Mouse (Mus musculus) bone marrow, adult 2 months (tissue): ENCODE data around the gene Sh3rf1.

Experiments
- CTCF ChIP-seq: fragments of 200-500 bp; IDR thresholded peaks from 2 replicates; pipeline ENCODE4 v1.5.1; 2011; ENCODE audit warnings: low read length, control low read depth; ENCODE audit not compliant: control insufficient read depth, insufficient read depth
- POLR2A ChIP-seq: fragments of 200-500 bp; IDR thresholded peaks from 2 replicates; pipeline ENCODE4 v1.6.1; 2011; ENCODE audit warnings: low read depth, mild to moderate bottlenecking, control low read depth, low read length, borderline replicate concordance; ENCODE audit not compliant: control insufficient read depth

DNA sequence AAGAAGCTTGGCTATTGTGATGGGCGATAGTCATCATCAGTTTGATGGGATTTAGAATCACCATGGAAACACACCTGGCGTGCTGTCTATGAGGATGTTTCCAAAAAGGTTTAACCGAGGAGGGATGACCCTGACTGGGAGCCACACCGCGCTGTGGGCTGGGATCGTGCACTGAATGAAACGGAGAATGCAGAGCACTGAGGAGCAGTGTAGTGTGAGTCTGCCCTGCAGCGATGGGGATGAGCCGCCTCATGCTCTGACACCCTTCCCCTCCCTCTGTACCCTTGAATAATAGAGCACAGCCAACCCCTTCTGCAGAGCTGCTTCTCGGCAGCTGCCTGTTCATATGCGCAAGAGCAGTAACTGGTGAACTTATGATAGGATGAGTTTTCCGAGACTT lies 71.8 kb downstream of the Sh3rf1 start:
- TF ChIP-seq CTCF (no peak), POLR2A (no peak)
